Mouse (Mus musculus) heart, postnatal 0 days (tissue): Measurements from ENCODE around the gene Rerg. TPM values are rescaled to one million over a fixed set of nuclear protein-coding genes. Genes with fewer than 3 reads are reported as not detected.

Source experiments
- ATAC-seq: fragments of 200-750 bp; cut with Nextera tagmentation; 2 replicates; pipeline ENCODE4 v1.8.0; 2017; ENCODE audit warnings: low read depth, moderate number of reproducible peaks, moderate library complexity; ENCODE audit not compliant: insufficient read depth
- DNase-seq: peaks from one replicate; pipeline ENCODE4 v3.0.0-alpha.2; 2016; ENCODE audit warnings: low spot score
- H3K27ac ChIP-seq: fragments of 300-500 bp; sonication (generic); 2 replicates; pipeline ENCODE4 v1.5.1; 2014; ENCODE audit warnings: low read depth, mild to moderate bottlenecking
- H3K27me3 ChIP-seq: fragments of 300-500 bp; sonication (generic); 2 replicates; pipeline ENCODE4 v1.6.1; 2014; ENCODE audit warnings: low read length, mixed read lengths; ENCODE audit not compliant: control insufficient read depth, insufficient read depth
- H3K36me3 ChIP-seq: fragments of 300-500 bp; sonication (generic); replicated peaks from 2 replicates; pipeline ENCODE4 v1.6.1; 2014; ENCODE audit warnings: low read length, mixed read lengths; ENCODE audit not compliant: control insufficient read depth, insufficient read depth
- H3K4me1 ChIP-seq: fragments of 300-500 bp; sonication (generic); 2 replicates; pipeline ENCODE4 v1.6.1; 2014; ENCODE audit warnings: antibody characterized with exemption; ENCODE audit not compliant: control insufficient read depth, insufficient read depth
- H3K4me2 ChIP-seq: fragments of 300-500 bp; sonication (generic); 2 replicates; pipeline ENCODE4 v1.6.1; 2014; ENCODE audit warnings: low read depth, mild to moderate bottlenecking, low read length, moderate library complexity
- H3K4me3 ChIP-seq: fragments of 300-500 bp; sonication (generic); 2 replicates; pipeline ENCODE4 v1.5.1; 2014; ENCODE audit warnings: low read depth, low read length
- H3K9ac ChIP-seq: fragments of 300-500 bp; sonication (generic); replicated peaks from 2 replicates; pipeline ENCODE4 v1.6.1; 2014; ENCODE audit warnings: low read depth, low read length, mixed read lengths
- H3K9me3 ChIP-seq: fragments of 300-500 bp; sonication (generic); replicated peaks from 2 replicates; pipeline ENCODE4 v1.6.1; 2016; ENCODE audit warnings: low read length; ENCODE audit not compliant: control insufficient read depth
- CTCF ChIP-seq: IDR thresholded peaks from 2 replicates; pipeline ENCODE4 v1.5.1; 2016; ENCODE audit warnings: antibody characterized with exemption, control low read depth, low read depth
- EP300 ChIP-seq: IDR thresholded peaks from 2 replicates; pipeline ENCODE4 v1.6.1; 2016; ENCODE audit warnings: antibody characterized with exemption, low read depth
- WGBS: fragments of 180-500 bp; shearing (Covaris S2); extraction: QIAGEN DNeasy Blood & Tissue Kit; methylation state at CpG from one replicate; pipeline ENCODE4 v1.1.7; 2014; 5-methylcytosine and 5-hydroxymethylcytosine counted together
- polyA plus RNA-seq: library from polyadenylated mRNA; unstranded; fragments of >200 nt; fragmentation: Nextera tagmentation; extraction: Ambion mirVana; gene quantifications from 2 replicates; pipeline ENCODE4 v1.2.1, GENCODE M21; 2015
- total RNA-seq: library from RNA; depleted of rRNA; stranded (reverse); fragments of >200 nt; gene quantifications from 2 replicates; pipeline ENCODE4 v1.2.3, GENCODE M21; 2014; ENCODE audit warnings: low replicate concordance

Rerg gene
- total and polyA plus RNA-seq, 2 experiments from 2014 or later: 0.88 to 4.3 TPM

GRCm38 (mm10) chr6:137131794-137132193, 38.5 kb downstream of the Rerg start:
- no peak for TF ChIP-seq EP300
- TF ChIP-seq CTCF: no peak

GRCm38 (mm10) chr6:137131349-137131748, 38.9 kb downstream of the Rerg start:
- Histone ChIP-seq H3K9ac (no peak overlapping the region), H3K4me1 (peaks cover 9% of the 10 kb centered on the region; the same call in 1 of the 2 replicates), H3K27ac (no peak overlapping the region), H3K27me3 (no peaks in the 10 kb centered on the region), H3K4me2 (no peak overlapping the region), H3K4me3 (no peak overlapping the region), H3K36me3 (no peaks in the 10 kb centered on the region), H3K9me3 (no peaks in the 10 kb centered on the region)
- DNase-seq (no peak), ATAC-seq (no peak)
- 37% methylated on average over 6 of the region's 6 CpGs for WGBS
- TF ChIP-seq EP300: no peak
- no peak for TF ChIP-seq CTCF

More at GRCm38 (mm10) chr6:137131794-137132193, 38.5 kb downstream of the Rerg start:
- DNase-seq: no peak
- 89% methylated on average over 1 of the region's 1 CpGs for WGBS
- no peak for ATAC-seq
- H3K27me3 ChIP-seq: no peaks in the 10 kb centered on the region
- peaks cover 13% of the 10 kb centered on the region for H3K4me1 ChIP-seq
- H3K9me3 ChIP-seq: no peaks in the 10 kb centered on the region
- no peak overlapping the region for H3K27ac ChIP-seq
- no peak overlapping the region for H3K9ac ChIP-seq
- H3K4me2 ChIP-seq: no peak overlapping the region
- H3K4me3 ChIP-seq: no peak overlapping the region
- H3K36me3 ChIP-seq: no peaks in the 10 kb centered on the region

DNA sequence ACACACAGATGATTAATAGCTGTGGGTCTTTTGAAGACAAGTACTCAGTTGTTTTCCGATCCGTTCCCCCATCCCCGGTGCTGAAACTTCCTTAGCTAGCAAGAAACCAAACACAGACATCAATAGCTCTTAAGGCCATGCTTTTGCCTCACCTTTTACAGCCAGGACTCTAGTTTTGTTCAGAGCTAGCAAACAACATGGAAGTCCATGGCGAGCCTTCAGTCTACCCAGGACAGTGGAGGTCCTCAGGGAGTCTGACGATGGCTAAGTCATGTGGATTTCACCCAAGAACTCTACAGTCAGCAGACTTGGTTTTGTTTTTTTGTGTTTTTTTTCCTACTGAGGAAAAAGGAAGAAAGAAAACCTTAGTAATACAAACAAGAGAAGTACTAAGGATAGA, 43.4 kb downstream of the Rerg start:
- Histone ChIP-seq H3K4me2 (no peak overlapping the region), H3K4me1 (no peaks in the 10 kb centered on the region), H3K36me3 (no peaks in the 10 kb centered on the region), H3K9me3 (no peaks in the 10 kb centered on the region), H3K9ac (no peak overlapping the region), H3K27me3 (no peaks in the 10 kb centered on the region), H3K4me3 (no peak overlapping the region), H3K27ac (no peak overlapping the region)
- DNase-seq (no peak), ATAC-seq (no peak)
- WGBS: 73% methylated on average over 5 of the region's 5 CpGs
- TF ChIP-seq EP300 (no peak), CTCF (no peak)

DNA sequence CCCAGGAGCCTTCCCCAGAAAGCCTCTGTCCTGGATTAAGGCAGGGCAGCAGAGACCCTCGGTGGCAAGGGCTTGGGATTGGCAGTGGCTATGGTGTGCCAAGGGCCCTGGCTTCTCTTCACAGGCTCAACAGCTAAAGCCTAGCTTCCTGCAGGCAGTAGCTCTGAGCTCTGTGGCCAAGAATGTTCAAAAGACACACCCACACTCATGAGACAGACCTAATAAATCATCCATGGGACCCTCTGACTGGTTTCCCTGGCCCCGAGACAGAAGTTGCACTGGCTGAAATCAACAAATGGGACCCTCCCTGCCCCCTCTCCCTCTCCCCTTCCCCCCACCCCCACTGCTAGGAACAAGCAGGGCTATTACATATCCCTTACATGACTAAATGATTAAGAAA, 44.1 kb downstream of the Rerg start:
- TF ChIP-seq CTCF (no peak), EP300 (no peak)
- Histone ChIP-seq H3K4me2 (no peak overlapping the region), H3K9ac (no peak overlapping the region), H3K27ac (no peak overlapping the region; the same call in 1 of the 2 replicates), H3K9me3 (no peaks in the 10 kb centered on the region), H3K36me3 (no peaks in the 10 kb centered on the region), H3K4me3 (no peak overlapping the region), H3K27me3 (no peaks in the 10 kb centered on the region), H3K4me1 (no peaks in the 10 kb centered on the region)
- DNase-seq (no peak), ATAC-seq (no peak)
- WGBS: 61% methylated on average over 2 of the region's 2 CpGs

DNA sequence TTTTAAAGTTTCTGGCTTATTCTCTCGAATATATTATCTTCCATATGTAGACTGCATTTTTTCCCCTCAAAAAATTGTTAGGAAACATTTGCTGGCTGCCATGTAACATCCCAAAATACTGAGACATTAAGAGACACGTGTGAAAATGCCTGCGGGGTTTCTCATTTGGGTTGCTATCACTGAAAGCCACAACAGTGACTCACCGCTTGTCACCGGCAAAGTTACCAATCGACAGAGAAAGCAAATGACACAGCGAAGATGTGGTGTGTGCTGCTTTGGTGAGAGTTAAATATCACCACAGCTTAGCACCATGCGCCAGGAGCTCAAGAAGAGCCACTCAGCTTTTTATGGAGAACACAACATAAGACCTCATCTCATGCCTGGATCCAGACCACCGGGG, 44.9 kb downstream of the Rerg start:
- Histone ChIP-seq H3K9ac (no peak overlapping the region), H3K9me3 (no peaks in the 10 kb centered on the region), H3K4me1 (no peaks in the 10 kb centered on the region), H3K4me2 (no peak overlapping the region), H3K27me3 (no peaks in the 10 kb centered on the region), H3K27ac (no peak overlapping the region), H3K36me3 (no peaks in the 10 kb centered on the region), H3K4me3 (no peak overlapping the region)
- WGBS: 52% methylated on average over 9 of the region's 9 CpGs
- TF ChIP-seq CTCF (no peak), EP300 (no peak)
- ATAC-seq (no peak), DNase-seq (no peak)

- Histone ChIP-seq H3K36me3 (no peaks in the 10 kb centered on the region), H3K9me3 (no peaks in the 10 kb centered on the region), H3K4me3 (no peak overlapping the region), H3K27ac (no peak overlapping the region), H3K9ac (no peak overlapping the region), H3K27me3 (no peaks in the 10 kb centered on the region), H3K4me2 (no peak overlapping the region), H3K4me1 (no peaks in the 10 kb centered on the region)
- TF ChIP-seq CTCF: no peak
- no peak for TF ChIP-seq EP300
- ATAC-seq: no peak
- WGBS: 55% methylated on average over 3 of the region's 3 CpGs
- DNase-seq: no peak
Observed at GRCm38 (mm10) chr6:137125006-137125405, 45.3 kb downstream of the Rerg start.
